Mouse (Mus musculus) gastrocnemius, postnatal 36 days (tissue): ENCODE data around the gene Lcn2. TPM values are rescaled to one million over a fixed set of nuclear protein-coding genes. Genes with fewer than 3 reads are reported as not detected.

Source experiments
- DNase-seq, 2 experiments: peaks; one replicate each; pipeline ENCODE4 v3.0.0; 2022
- intact Hi-C: fragments of 180-260 bp; cut with DNase I; formaldehyde crosslinking; loops from one replicate; pipeline ENCODE4 v1.15.1; 2025
- total RNA-seq, 2 experiments: library from RNA; stranded (reverse); gene quantifications; 2 replicates each; pipeline ENCODE4 v1.2.3; 2021

Lcn2 gene
- total RNA-seq, 2 experiments from 2014 or later, result 1.4 to 3.7 TPM

DNA sequence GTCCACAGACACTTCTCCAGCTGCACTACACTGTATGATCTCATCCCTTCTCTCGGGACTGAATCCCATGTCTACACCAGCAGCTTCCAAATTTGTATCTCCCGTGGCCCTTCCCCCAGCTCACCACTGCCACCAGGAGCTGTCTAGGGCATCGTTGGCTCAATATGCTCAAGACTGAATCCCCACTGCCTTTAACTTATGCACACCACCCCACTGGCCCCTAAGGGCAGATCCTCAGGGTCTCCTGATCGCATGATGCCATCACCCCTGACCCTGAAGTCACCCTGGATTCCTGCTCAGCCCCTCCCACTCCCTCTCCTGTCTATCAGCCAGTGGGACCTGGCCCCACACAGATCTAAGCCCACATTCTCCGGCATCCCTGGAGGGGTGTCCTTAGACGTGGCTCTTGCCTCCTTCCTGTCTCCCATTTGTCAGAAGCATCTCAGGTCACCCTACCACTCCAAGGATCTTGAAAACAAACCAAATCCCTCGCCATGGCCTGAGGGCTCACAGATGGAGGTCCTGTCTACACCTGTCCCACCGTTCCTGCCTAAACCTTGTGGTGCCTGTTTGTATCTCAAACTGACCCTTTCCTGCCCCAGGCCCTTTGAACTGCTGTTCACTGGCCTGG lies 38.3 kb downstream of the Lcn2 start:
- no peak for DNase-seq
- intact Hi-C loops, result loop anchor here (5.0 to 10.0 kb wide), 2 partner anchors 32 to 215 kb away; no protein-coding TSS in a partner anchor

DNA sequence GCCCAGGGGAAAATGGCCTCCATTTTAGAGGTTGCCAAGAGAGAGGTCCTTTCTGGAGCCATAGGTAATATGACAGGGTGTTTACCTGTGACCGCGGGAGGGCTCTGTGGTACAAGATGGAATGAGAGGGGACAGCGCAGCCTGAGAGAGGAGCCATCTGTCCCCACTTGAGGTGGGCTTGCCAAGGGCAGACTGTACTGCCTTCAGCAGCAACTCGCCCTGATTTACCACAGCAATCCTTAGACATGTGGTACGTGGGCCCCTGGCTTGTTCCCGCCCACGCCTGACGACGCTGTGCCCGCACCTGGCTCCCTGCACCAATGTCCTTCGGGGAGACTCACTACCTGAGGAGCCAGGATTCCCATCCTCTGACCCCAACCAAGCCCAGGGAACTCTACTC lies 39.7 kb downstream of the Lcn2 start:
- DNase-seq, result no peak
- intact Hi-C loops, result no loop called here

DNA sequence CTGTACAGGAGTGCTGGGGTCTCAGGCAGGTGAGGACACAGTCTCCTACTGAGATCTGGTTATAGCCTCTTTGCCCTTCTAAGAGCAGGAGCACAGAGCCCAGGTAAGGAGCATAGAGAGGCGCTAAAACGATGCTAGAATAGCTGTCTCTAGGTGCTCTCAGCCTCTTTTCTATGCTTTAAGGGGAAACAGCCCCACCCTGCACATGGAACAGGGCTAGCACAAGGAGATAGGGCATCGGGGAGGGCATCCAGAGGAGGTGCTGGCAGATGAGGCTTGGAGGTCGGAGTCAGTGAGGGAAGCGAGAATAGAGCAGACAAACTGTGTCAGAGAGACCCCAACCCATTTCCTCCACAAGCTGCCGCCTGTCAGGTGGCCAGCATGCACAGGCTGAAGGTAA lies 41.0 kb downstream of the Lcn2 start:
- intact Hi-C loops, result no loop called here

DNA sequence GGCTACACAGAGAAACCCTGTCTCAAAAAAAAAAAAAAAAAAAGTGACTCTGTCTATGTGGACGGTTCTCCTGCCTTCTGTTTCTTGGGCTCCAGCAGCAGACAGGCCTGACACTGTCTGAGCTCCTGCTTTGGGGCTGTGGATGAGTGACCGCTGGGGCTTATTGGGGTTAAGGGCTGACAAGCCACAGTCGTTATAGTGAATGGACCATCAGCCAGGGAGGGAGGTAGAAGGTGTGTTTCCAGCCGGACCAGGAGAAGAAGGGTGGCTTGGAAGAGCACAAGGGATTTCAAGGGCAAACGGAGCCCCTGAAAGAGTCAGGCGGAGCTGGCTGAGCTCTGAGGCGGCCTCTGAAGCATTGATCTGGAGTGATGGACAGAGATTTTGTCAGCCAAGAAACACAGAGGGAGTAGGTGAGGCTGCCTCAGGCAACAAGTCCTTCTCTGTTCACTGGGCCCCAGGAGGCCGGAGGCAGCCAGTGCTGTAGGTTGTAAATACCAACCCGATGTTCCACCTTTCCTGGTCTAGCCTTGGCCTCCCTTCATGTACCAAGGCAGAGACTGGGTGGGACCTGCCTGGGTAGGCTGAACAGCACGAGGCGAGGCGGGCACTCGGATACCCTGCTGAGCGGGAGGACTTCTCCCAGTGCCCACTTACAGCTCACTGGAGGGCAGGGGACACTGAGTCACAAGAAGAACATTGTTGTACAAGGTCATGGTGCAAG lies 43.3 kb downstream of the Lcn2 start:
- intact Hi-C loops, result no loop called here
- no peak for DNase-seq

More for the DNA sequence above, 41.0 kb downstream of the Lcn2 start:
- no peak for DNase-seq

DNA sequence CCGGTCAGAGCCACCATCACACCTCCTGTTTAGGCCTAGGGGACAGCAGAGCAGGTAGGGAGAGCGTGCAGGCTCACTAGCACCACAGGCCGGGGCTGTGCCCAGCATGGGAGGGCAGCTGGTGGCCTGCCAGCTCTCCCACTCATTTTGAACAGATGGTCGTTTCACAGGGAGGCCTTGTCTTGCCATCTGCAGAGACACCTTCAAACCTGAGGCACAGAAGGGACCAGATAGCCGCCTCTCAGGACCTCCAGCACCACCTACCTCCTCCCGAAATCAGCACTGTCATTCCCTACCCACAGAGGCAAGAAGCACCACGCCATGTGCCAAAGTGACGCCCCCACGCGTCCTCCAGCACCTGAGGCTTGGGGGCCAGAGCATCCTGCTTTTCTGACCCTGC lies 44.0 kb downstream of the Lcn2 start:
- no peak for DNase-seq

DNA sequence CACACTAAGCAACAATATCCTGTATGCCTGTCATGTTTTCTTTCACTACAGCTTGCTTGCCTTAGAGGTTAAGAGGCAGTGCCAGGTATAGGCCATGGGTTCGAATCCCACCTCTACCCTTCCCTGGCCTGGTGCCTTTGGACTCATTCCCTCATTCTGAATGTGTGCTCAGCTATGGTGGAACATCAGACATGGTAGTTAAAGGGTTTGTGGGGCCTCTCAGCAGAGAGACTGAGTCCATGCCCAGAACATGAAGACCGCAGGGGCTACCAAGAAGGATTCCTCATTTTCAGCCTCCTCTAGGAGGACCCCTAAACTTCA lies 44.7 kb downstream of the Lcn2 start:
- no peak for DNase-seq
- intact Hi-C loops, result no loop called here

More for the DNA sequence above, 44.0 kb downstream of the Lcn2 start:
- intact Hi-C loops, result no loop called here

DNA sequence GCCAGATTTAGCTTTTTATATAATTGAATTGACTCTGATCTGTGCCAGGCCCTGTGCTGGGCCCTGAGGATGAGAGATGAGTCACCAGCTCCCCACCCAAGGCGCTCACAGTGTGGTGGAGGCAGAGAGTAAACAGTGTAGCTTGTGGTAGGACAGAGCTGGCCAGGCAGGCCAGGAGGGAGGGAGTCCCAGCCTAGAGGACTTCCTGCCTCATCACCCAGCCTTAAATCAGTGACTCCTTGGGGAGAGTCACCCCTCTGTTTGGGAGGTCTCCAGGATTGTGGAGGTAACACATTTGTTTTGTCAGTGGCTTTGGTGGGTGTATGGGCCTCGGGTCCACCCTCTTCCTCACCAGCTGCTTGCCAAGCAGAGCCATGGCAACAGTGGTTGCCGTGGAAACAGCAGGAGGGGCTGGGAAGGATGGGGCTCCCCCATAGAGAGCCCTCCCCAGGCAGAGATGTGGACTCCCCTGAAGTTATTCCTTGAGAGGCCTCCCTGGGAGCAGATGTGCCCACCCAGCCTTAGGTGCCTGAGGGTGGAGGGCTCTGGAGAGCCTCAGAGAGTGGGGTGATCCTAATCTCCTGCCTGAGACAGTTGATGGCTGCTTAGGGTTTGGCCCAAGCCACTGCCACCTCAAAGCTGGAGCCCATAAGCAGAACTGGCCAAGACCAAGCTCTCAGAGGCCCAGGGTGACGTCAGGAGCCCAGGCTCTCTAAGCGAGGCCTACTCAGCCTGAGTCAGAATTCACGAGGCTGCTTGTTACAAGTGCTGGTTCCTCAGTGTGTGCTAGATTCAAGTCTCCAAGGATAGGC lies 45.3 kb downstream of the Lcn2 start:
- DNase-seq, result peak; percentile 67 to 68
- intact Hi-C loops, result no loop called here

DNA sequence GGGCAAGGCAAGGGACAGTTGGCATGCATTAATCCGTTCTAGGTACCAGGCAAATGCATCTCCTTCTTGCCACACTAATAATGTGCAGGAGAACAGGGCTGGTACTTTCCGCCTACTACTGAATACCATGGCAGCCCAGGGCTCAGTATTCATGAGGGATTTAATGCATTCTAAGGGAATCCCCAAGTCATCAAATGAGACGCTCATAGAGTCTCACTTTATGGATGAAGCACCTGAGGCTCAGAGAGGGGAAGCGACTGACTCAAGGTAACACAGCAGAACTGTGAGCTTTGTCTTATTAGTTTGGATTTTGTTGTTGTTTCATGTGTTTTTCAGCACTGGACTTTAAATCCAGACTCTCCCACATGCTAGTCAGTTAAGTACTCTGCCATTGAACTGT lies 46.0 kb downstream of the Lcn2 start:
- intact Hi-C loops, result no loop called here
- no peak for DNase-seq

DNA sequence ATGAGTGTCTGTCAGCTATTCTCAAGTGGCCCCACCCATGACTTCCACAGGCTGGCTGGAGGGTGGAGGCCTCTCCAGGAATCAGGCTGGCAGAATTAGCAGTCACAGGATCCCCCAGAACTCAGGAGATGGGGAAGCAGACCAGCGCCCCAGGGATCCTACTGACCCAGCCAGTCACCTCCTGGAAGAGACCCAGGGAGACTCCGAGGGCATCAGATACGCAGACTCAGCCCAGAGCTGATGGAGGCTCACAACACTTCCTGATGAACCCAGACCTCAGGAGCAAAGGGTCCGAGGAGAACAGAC lies 46.5 kb downstream of the Lcn2 start:
- intact Hi-C loops, result no loop called here
- no peak for DNase-seq

DNA sequence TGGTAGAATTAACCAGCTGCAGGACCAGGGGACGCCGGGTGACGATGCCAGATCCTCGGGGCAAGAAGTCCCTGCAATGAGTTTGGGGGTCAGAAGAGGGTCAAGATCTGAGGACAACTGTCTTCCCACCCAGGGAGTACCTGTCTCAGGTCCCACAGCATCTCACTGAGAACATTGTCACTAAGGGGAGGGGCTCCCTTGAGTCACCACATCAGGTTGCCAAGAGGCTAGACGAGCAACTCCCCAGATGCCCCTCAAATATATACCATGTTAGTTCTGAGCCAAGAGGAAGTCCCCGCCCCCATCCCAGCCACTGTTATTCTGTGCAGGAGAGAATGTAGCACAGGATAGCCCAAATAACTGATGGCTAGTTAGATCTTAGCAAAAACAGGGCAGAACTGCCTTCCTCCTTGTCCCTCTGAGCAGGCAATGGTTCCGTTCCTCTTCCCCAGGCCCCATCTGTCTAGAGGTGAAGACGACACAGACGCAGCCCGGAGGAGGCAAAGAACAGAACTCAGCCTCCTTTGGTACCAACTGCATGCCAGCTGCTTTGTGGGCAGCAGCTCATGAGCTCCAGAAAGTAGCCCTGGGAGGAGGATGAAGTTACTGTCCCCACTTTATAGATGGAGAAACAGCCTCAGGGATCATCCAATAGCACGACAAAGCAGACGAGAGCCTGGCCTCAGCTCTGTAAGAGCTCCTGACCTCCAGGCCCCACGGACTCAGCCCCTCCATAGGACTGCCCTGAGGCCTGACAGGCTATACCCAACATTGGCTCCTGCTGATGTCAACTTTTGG lies 47.0 kb downstream of the Lcn2 start:
- no peak for DNase-seq
- intact Hi-C loops, result no loop called here

DNA sequence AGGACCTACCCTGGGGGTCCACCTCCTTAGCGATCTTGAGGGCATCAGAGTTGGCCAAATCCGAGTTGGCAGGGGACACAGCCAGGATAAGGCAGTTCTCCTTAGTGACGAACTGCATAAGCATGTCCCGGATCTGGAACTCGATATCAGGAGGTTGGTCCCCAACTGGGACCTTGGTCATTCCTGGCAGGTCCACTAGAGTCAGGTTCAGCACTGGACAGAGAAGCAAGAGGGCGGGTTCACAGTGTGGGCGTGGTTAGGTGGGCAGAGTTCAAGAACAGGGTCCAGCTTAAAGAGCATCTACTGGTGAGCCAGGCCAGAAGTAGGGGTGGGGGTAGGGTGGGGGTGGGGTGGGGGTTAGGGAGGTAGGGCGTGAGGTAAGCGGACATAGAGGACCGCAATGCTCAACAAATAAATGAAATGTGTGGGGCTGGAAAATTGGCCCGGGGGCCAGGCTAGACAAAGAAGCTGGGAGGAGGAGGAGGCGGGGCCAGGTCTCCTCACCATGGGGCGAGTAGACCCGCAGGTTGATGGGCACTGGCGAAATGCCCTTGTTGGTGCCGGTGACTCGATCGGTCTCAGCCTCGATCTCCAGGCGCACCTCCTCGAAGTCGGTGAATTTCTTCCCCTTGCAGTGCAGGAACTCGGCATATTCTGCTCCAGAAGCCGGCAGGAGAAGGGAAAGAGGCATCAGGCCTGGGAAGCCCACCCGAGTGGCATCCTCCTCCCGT lies 48.0 kb downstream of the Lcn2 start:
- intact Hi-C loops, result no loop called here
- no peak for DNase-seq

DNA sequence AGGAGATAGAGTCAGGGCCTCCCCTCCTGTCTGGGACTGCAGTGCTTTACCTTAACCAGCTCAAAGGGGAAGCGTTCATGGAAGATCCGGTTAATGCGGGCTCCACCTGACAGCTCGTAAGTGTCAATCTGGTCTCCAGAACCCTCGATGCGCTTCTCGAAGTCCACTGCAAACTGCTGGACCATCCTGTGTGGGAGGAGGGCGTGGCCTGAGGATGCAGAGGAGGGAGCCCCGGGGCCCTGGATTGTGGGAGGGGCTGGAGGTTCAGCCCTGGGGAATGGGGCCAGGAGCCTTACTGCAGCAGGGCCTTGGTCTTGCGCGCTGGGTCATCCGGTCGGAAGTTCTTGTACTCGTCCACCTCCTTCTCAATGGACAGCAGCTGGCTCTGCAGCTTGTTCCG lies 52.2 kb downstream of the Lcn2 start:
- intact Hi-C loops, result no loop called here
- no peak for DNase-seq

Other genes with a start within 250 kb of the Lcn2 start
- gene Prrc2b, start 237.2 kb downstream of the Lcn2 start, total RNA-seq, result 10 to 100 TPM; 69.4 to 70.1 TPM
- gene Pomt1, start 151.7 kb downstream of the Lcn2 start, total RNA-seq, result 10 to 100 TPM; 12.0 to 12.2 TPM
- gene Uck1, start 128.1 kb downstream of the Lcn2 start, total RNA-seq, result 10 to 100 TPM in 1 of 2 experiments, 1 to 10 TPM in 1; 8.1 to 11.6 TPM
- 10 to 100 TPM; 54.1 to 54.7 TPM for gene Golga2, start 100.9 kb downstream of the Lcn2 start, total RNA-seq
- 100 to 1,000 TPM in 1 of 2 experiments, 10 to 100 TPM in 1; 97.6 to 126 TPM for gene Swi5, start 100.2 kb downstream of the Lcn2 start, total RNA-seq
- gene Ciz1, start 35.9 kb downstream of the Lcn2 start, total RNA-seq, result 10 to 100 TPM; 23.2 to 25.4 TPM
- 1 to 10 TPM; 4.8 to 5.3 TPM for gene Dnm1, start 34.9 kb downstream of the Lcn2 start, total RNA-seq
- gene 1110008P14Rik, start 6.3 kb downstream of the Lcn2 start, total RNA-seq, result 10 to 100 TPM; 36.4 to 44.0 TPM
- gene Ptges2, start 7.6 kb upstream of the Lcn2 start, total RNA-seq, result 10 to 100 TPM; 41.3 to 45.0 TPM
- gene Naif1, start 62.2 kb upstream of the Lcn2 start, total RNA-seq, result 1 to 10 TPM; 1.8 to 1.9 TPM
- gene Slc25a25, start 63.2 kb upstream of the Lcn2 start, total RNA-seq, result 100 to 1,000 TPM in 1 of 2 experiments, 10 to 100 TPM in 1; 71.7 to 145 TPM
- 1 to 10 TPM; 2.6 to 2.7 TPM for gene Fam102a, start 147.1 kb upstream of the Lcn2 start, total RNA-seq
- gene Dpm2, start 182.6 kb upstream of the Lcn2 start, total RNA-seq, result 10 to 100 TPM; 10.3 to 11.0 TPM
- gene Pip5kl1, start 186.5 kb upstream of the Lcn2 start, total RNA-seq, result not detected
- not detected for gene 9430097D07Rik, start 187.4 kb upstream of the Lcn2 start, total RNA-seq
- gene St6galnac4, start 198.8 kb upstream of the Lcn2 start, total RNA-seq, result 10 to 100 TPM; 14.1 to 21.7 TPM
- 10 to 100 TPM; 34.9 to 46.5 TPM for gene St6galnac6, start 211.5 kb upstream of the Lcn2 start, total RNA-seq
- 1,000 to 10,000 TPM; 1,818 to 2,240 TPM for gene Ak1, start 233.5 kb upstream of the Lcn2 start, total RNA-seq